Mouse (Mus musculus) gastrocnemius, postnatal 4 days (tissue): Measurements from ENCODE around the gene Tbc1d16. TPM values are rescaled to one million over a fixed set of nuclear protein-coding genes. Genes with fewer than 3 reads are reported as not detected.

Source experiments
- DNase-seq, 2 experiments: peaks; one replicate each; pipeline ENCODE4 v3.0.0; 2021 to 2022; ENCODE audit warnings: low spot score in 2 of 2, mixed read lengths in 2 of 2
- total RNA-seq, 2 experiments: library from RNA; stranded (reverse); gene quantifications; 2 replicates each; pipeline ENCODE4 v1.2.3; 2021

Gene Tbc1d16
- total RNA-seq, 2 experiments from 2014 or later, result 23.3 to 23.6 TPM

- DNase-seq, result no peak
Measured at GRCm38 (mm10) chr11:119183684-119184310, 44.5 kb downstream of the Tbc1d16 start.

- DNase-seq, result no peak
Measured at GRCm38 (mm10) chr11:119181861-119182395, 46.4 kb downstream of the Tbc1d16 start.

- DNase-seq, result no peak
Measured at GRCm38 (mm10) chr11:119180824-119181582, 47.3 kb downstream of the Tbc1d16 start.

GRCm38 (mm10) chr11:119178317-119178716 lies 50.0 kb downstream of the Tbc1d16 start:
- no peak for DNase-seq

- DNase-seq, result no peak
Measured at GRCm38 (mm10) chr11:119176389-119177179, 51.7 kb downstream of the Tbc1d16 start.

GRCm38 (mm10) chr11:119171588-119171987 lies 56.7 kb downstream of the Tbc1d16 start:
- DNase-seq, result no peak

GRCm38 (mm10) chr11:119168851-119169250 lies 59.4 kb downstream of the Tbc1d16 start:
- DNase-seq, result no peak

GRCm38 (mm10) chr11:119165995-119166394 lies 62.3 kb downstream of the Tbc1d16 start:
- DNase-seq, result no peak

- no peak for DNase-seq
Measured at GRCm38 (mm10) chr11:119164375-119164774, 63.9 kb downstream of the Tbc1d16 start.

GRCm38 (mm10) chr11:119163734-119163992 lies 64.6 kb downstream of the Tbc1d16 start:
- no peak for DNase-seq

GRCm38 (mm10) chr11:119162959-119163733 lies 65.2 kb downstream of the Tbc1d16 start:
- no peak for DNase-seq

- DNase-seq, result no peak
Measured at GRCm38 (mm10) chr11:119161665-119162064, 66.6 kb downstream of the Tbc1d16 start.

GRCm38 (mm10) chr11:119160050-119160449 lies 68.2 kb downstream of the Tbc1d16 start:
- DNase-seq, result no peak

GRCm38 (mm10) chr11:119159496-119159895 lies 68.8 kb downstream of the Tbc1d16 start:
- DNase-seq, result peak in 1 of 2 experiments; percentile 33

- no peak for DNase-seq
Measured at GRCm38 (mm10) chr11:119157377-119158189, 70.7 kb downstream of the Tbc1d16 start.

GRCm38 (mm10) chr11:119156481-119157254 lies 71.6 kb downstream of the Tbc1d16 start:
- no peak for DNase-seq

GRCm38 (mm10) chr11:119155638-119156480 lies 72.4 kb downstream of the Tbc1d16 start:
- no peak for DNase-seq

GRCm38 (mm10) chr11:119152321-119152831 lies 75.9 kb downstream of the Tbc1d16 start:
- no peak for DNase-seq
